Mouse (Mus musculus): ENCODE data around the gene Hist2h2aa1. TPM values are rescaled to one million over a fixed set of nuclear protein-coding genes. Genes with fewer than 3 reads are reported as not detected.
"Not testable (repeated sequence)": the region's sequence is repeated elsewhere in the genome, so short reads cannot be mapped to it uniquely, and the experiment has no call there.

The Hist2h2aa1 gene
- polyA plus RNA-seq, 1 experiment from 2014 or later, result 33.5 TPM

- peak overlapping the region; percentile 48 for H3K4me3 ChIP-seq (replicated peaks; ENCODE audit: low read depth, low read length)
- ATAC-seq (replicated peaks; ENCODE audit: low FRiP score, low read depth), result no peak
- H3K4me1 ChIP-seq (replicated peaks; ENCODE audit: insufficient read depth, low read length), result peaks cover 11% of the 10 kb centered on the region
- TF ChIP-seq CTCF (IDR thresholded peaks at IDR 0.05; ENCODE audit: low read depth), result no peak
- H3K27ac ChIP-seq, result peak overlapping the region; percentile 94
- H3K36me3 ChIP-seq (ENCODE audit: insufficient read depth, low read length), result no peaks in the 10 kb centered on the region
- no peak for DNase-seq (ENCODE audit: low spot score)
- 0 out of 2 replicates have a peak overlapping the region, but pooled peaks have one; percentile 78 for H3K9ac ChIP-seq (ENCODE audit: low read depth, low read length)
- 64% methylated on average over 7 of the region's 7 CpGs for WGBS
- H3K9me3 ChIP-seq (replicated peaks; ENCODE audit: low read length), result no peaks in the 10 kb centered on the region
- no peaks in the 10 kb centered on the region for H3K27me3 ChIP-seq (ENCODE audit: insufficient read depth, low read length)
- peak overlapping the region; percentile 59 for H3K4me2 ChIP-seq (ENCODE audit: low read length)
Observed at GRCm38 (mm10) chr3:96243921-96244572, 1.2 kb upstream of the Hist2h2aa1 start.

DNA sequence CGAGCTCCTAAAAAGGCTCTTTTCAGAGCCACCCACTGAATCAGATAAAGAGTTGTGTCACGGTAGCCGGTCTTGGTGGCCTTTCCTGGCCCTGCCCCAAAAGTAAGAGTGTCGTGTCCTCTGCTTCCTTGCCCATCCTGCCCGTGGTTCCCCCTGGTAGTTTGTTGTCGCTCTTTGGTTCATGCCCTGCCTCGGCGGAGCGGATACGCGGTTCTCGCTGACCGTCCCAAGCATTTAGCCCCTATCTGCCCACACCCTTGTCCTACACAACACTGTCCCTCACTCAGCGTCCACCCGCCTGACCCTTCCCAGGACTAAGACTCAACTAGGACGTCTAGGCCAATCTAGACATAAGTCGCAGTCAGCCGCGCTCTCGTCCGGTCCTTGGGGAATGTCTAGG lies 721 bp downstream of the Hist2h2aa1 start:
- DNase-seq (ENCODE audit: low spot score); H3K4me2 ChIP-seq (ENCODE audit: low read length); H3K9me3 ChIP-seq (replicated peaks; ENCODE audit: low read length); H3K36me3 ChIP-seq (ENCODE audit: insufficient read depth, low read length); H3K9ac ChIP-seq (ENCODE audit: low read depth, low read length); H3K27me3 ChIP-seq (ENCODE audit: insufficient read depth, low read length); ATAC-seq (replicated peaks; ENCODE audit: low FRiP score, low read depth): not testable (repeated sequence)
- Histone ChIP-seq H3K27ac (peak overlapping the region; percentile 83; the same call in 1 of the 2 replicates), H3K4me3 (replicated peaks; ENCODE audit: low read depth, low read length) (0 out of 2 replicates have a peak overlapping the region, but pooled peaks have one; percentile 14), H3K4me1 (replicated peaks; ENCODE audit: insufficient read depth, low read length) (peaks cover 11% of the 10 kb centered on the region)
- 1% methylated on average over 10 of the region's 21 CpGs for WGBS

GRCm38 (mm10) chr3:96246427-96246856 lies 1.1 kb downstream of the Hist2h2aa1 start, which contains the start of gene Hist2h3c1:
Gene Hist2h3c1, plus strand, starts transcription at chr3:96246685.
- H3K4me3 ChIP-seq (replicated peaks; ENCODE audit: low read depth, low read length), result peak within 1 kb of the TSS; percentile 36
- H3K27ac ChIP-seq, result peak within 1 kb of the TSS; percentile 83; the same call in 1 of the 2 replicates
- ATAC-seq (replicated peaks; ENCODE audit: low FRiP score, low read depth), result peak; percentile 93
- H3K36me3 ChIP-seq (ENCODE audit: insufficient read depth, low read length); H3K9me3 ChIP-seq (replicated peaks; ENCODE audit: low read length); DNase-seq (ENCODE audit: low spot score); H3K27me3 ChIP-seq (ENCODE audit: insufficient read depth, low read length): not testable (repeated sequence)
- 0% methylated on average over 1 of the region's 47 CpGs for WGBS
- peaks cover 11% of the 10 kb centered on the region for H3K4me1 ChIP-seq (replicated peaks; ENCODE audit: insufficient read depth, low read length)
- peak within 1 kb of the TSS; percentile 55 for H3K9ac ChIP-seq (ENCODE audit: low read depth, low read length)
- peak within 1 kb of the TSS; percentile 51 for H3K4me2 ChIP-seq (ENCODE audit: low read length)

DNA sequence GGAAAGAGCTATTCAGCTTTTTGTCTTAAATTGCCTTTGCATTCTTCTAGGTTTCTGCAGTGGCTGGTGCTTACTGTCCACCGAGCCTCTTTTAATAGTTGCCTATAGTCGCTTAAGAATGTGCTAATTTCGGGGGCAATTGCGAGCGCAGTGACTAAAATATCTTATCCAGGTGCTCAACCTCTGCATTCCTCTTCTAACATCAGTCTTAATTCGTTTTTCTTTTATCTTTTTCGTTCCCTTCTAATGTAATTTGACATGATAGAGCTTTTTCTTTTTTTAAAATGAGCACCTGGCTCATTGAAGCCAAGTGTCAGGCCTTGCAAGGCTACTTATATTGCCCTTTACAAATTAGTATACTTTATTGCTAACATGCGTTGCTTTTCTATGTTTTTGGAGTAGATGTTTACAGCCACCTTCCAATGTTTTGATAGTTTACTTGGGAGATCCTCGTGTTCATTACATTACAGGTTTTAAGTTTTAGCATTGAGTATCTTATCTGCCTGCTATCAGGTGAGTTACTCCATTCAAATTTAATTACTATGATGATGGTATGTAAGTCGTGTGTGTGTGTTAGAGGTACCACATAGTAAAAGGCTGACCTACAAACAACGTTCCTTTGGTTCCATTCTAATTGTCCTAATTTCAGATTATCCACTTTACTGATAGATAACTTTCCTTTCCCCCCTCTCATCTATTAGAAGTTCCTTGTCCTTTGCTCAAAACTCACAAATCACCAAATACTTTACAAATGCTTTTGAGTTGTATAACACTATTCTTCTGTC lies 2.3 kb downstream of the Hist2h2aa1 start:
- Histone ChIP-seq H3K9ac (ENCODE audit: low read depth, low read length) (peak overlapping the region; percentile 55), H3K4me1 (replicated peaks; ENCODE audit: insufficient read depth, low read length) (peaks cover 11% of the 10 kb centered on the region), H3K4me3 (replicated peaks; ENCODE audit: low read depth, low read length) (peak overlapping the region; percentile 36), H3K9me3 (replicated peaks; ENCODE audit: low read length) (no peaks in the 10 kb centered on the region), H3K27me3 (ENCODE audit: insufficient read depth, low read length) (no peaks in the 10 kb centered on the region), H3K27ac (peak overlapping the region; percentile 52; the same call in 1 of the 2 replicates), H3K36me3 (ENCODE audit: insufficient read depth, low read length) (no peaks in the 10 kb centered on the region), H3K4me2 (ENCODE audit: low read length) (peak overlapping the region; percentile 51)
- no peak for ATAC-seq (replicated peaks; ENCODE audit: low FRiP score, low read depth)
- no peak for DNase-seq (ENCODE audit: low spot score)
- TF ChIP-seq CTCF (IDR thresholded peaks at IDR 0.05; ENCODE audit: low read depth), result no peak
- WGBS, result 6% methylated on average over 11 of the region's 11 CpGs

GRCm38 (mm10) chr3:96248141-96249033 lies 3.1 kb downstream of the Hist2h2aa1 start:
- Histone ChIP-seq H3K36me3 (ENCODE audit: insufficient read depth, low read length) (no peaks in the 10 kb centered on the region), H3K27me3 (ENCODE audit: insufficient read depth, low read length) (no peaks in the 10 kb centered on the region), H3K4me3 (replicated peaks; ENCODE audit: low read depth, low read length) (0 out of 2 replicates have a peak overlapping the region, but pooled peaks have one; percentile 36), H3K4me1 (replicated peaks; ENCODE audit: insufficient read depth, low read length) (peaks cover 11% of the 10 kb centered on the region), H3K9me3 (replicated peaks; ENCODE audit: low read length) (no peaks in the 10 kb centered on the region), H3K9ac (ENCODE audit: low read depth, low read length) (no peak overlapping the region; the same call in 1 of the 2 replicates), H3K4me2 (ENCODE audit: low read length) (peak overlapping the region; percentile 51), H3K27ac (no peak overlapping the region)
- ATAC-seq (replicated peaks; ENCODE audit: low FRiP score, low read depth) (no peak), DNase-seq (ENCODE audit: low spot score) (no peak)
- 38% methylated on average over 6 of the region's 6 CpGs for WGBS
- TF ChIP-seq CTCF (IDR thresholded peaks at IDR 0.05; ENCODE audit: low read depth), result no peak

DNA sequence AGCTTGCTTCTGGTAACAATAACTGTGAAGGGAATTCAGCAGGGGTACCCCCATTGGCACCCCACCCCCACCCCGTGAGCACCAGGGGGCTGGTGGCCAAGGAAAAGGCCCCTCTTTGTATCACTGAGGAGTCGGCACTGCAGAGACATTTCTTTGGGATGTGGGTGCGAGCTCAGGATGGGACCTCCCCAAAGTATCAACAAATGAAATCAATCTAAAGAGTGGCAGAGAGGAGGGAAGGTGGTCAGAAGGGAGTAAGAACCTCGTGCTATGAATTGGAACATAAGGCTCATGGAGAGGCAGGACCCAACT lies 3.7 kb downstream of the Hist2h2aa1 start:
- Histone ChIP-seq H3K36me3 (ENCODE audit: insufficient read depth, low read length) (no peaks in the 10 kb centered on the region), H3K27ac (no peak overlapping the region), H3K4me2 (ENCODE audit: low read length) (peak overlapping the region; percentile 51), H3K4me1 (replicated peaks; ENCODE audit: insufficient read depth, low read length) (peaks cover 6% of the 10 kb centered on the region), H3K9me3 (replicated peaks; ENCODE audit: low read length) (no peaks in the 10 kb centered on the region), H3K4me3 (replicated peaks; ENCODE audit: low read depth, low read length) (no peak overlapping the region), H3K9ac (ENCODE audit: low read depth, low read length) (no peak overlapping the region), H3K27me3 (ENCODE audit: insufficient read depth, low read length) (no peaks in the 10 kb centered on the region)
- TF ChIP-seq CTCF (IDR thresholded peaks at IDR 0.05; ENCODE audit: low read depth), result no peak
- ATAC-seq (replicated peaks; ENCODE audit: low FRiP score, low read depth) (no peak), DNase-seq (ENCODE audit: low spot score) (no peak)
- 51% methylated on average over 4 of the region's 4 CpGs for WGBS

Data from kidney, postnatal 0 days (tissue).